Mouse (Mus musculus) thymus, adult 2 months (tissue): ENCODE measurements around the gene Sipa1l2.

Experiments
- CTCF ChIP-seq: fragments of 200-500 bp; IDR thresholded peaks from 2 replicates; pipeline ENCODE4 v1.5.1; 2012; ENCODE audit warnings: mild to moderate bottlenecking, control low read depth, low read length, moderate library complexity, borderline replicate concordance; ENCODE audit not compliant: control insufficient read depth, poor library complexity, insufficient read depth; ENCODE audit errors: extremely low read depth
- POLR2A ChIP-seq: fragments of 200-500 bp; IDR thresholded peaks from 2 replicates; pipeline ENCODE4 v1.6.1; 2012; ENCODE audit warnings: mild to moderate bottlenecking, low read length, control low read depth, moderate library complexity; ENCODE audit not compliant: control insufficient read depth, poor library complexity, insufficient read depth; ENCODE audit errors: extremely low read depth

DNA sequence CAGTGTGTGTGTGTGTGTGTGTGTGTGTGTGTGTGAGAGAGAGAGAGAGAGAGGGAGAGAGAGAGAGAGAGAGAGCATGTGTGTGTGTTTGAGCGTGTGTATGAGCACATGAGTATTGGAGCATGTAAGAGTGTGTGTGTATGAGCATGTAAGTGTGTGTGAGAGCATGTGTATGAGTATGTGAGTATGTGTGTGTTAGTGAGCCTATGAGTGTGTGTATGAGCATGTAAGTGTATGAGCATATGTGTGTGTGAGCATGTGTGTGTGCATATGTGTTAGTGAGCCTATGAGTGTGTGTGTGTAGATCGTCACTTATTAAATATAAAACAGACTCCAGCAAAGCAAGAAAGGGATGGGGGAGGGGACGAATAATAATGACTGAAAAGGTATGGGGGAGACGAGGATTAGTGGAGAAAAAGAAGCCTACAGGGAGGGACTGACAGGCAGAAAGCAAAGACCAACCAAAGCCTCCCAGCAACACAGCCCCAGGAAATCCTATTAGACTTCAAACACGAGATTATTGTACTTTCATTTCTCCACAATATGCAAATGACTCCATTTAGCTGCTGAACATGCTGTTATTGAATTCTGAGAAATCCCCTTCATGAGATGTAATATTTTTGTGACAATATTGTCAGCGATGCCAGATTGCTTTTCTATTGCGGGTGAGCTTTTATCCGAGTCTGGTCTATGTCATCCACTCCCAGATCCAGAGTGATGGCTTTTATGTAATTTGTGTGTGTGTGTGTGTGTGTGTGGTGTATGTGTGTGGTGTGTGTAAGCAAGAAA is 193.8 kb downstream of the Sipa1l2 start:
- TF ChIP-seq POLR2A (no peak), CTCF (no peak)
